Mouse (Mus musculus): Measurements from ENCODE around the gene Prkar1b.

Gene Prkar1b

DNA sequence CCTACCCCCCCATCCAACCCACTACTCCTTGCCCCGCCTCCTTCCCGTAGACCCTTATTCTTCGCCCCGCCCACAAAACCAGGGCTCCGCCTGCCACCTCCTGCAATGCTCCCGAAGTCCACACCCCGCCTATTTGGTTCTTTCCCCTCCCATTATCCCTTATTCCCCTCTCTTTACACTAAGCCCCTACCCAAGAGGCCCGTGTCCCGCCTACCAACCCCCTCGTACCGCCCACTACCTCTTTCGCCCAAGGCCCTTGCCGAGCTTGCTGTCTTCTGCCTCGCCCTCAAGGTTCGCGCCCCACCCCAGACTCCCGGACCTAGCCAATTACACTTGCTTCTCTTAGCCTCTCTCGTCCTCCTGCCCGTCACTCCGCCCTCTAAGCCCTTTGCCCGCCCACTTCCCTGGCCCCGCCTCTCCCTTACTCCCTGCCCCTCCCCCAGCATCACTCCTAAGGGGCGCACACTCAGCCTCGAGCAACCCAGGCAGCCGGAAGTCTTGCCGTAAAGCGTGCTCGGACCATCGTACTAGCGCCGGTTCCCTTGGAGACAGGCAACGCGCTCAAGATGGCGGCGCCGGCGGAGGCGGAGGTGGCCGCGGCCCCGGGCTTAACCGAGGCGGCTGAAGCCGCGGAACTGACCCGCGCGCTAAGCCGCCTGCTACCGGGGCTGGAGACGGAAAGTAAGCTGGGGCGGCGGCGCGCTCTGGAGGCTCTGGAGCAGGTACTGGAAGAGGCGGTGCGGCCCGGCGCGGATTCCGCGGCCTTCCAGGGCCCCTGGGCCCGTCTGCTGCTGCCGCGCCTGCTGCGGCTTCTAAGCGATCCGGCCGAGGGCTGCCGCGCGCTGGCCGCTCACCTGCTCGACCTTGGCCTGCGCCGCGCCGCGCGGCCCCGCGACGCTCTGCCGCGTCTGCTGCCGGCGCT is at the start of gene Prkar1b, which contains the start of gene Dnaaf5:
Prkar1b (minus strand) TSS at position 321 of the 922 bp plus-strand sequence.
Dnaaf5 (plus strand) TSS at position 543 of the 922 bp plus-strand sequence.
- DNase-seq (ENCODE audit: low spot score in 2 of 2) = peak; percentile 94

DNA sequence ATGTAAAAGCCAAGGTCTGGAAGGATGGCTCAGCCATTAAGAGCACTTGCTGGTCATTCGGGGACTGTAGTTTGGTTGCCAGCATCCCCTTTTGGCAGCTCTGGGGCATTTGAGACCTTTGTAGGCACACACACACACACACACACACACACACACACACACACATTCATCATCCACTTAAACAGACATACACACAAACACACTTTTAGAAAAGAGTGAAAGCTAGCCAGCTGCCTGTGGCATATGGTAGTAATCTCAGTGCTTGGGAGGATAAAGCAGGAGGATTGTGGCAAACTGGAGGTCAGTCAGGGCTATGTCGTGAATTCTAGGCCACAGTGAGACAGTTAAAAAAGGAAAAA is 49.8 kb upstream of the Prkar1b start:
- DNase-seq (ENCODE audit: low spot score in 2 of 2) = no peak

DNA sequence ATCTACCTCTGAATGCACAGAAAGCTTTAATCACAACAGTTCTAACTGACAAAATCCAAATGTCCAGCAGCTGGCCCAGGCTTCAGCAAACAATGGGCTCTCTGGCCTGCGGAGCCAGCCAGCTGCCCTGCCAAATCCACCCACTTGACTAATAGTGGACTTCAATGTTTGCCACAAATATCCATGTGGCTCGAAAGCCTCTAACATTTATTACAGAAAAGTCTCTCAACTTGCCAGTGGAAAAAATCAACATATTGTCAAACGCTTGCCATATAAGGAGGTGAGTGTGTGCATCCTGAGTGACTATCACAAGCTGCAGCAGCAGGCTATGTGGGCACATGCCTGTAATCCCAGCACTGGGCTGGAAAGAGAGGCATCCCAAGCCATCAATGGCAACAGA is 49.0 kb upstream of the Prkar1b start:
- no peak for DNase-seq (ENCODE audit: low spot score in 2 of 2)

DNA sequence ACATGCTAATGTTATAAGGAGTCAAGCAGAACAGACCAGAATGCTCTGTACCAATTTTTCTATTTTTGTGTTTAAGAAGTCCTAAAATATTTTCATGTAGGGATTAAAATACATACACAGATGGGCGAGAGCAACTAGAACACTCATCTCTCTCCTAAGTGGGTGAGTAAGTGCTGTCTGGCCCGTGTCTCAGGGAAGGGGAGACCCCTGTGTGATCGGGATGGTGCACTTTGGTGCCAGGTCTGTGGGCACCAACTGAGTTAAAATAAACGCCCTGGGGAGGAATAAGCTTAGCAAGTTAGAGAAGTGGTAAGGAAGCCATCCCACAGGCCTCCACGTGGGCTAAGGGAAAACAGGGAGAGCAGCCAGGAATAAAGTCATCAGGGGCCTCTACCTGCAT is 41.2 kb upstream of the Prkar1b start:
- DNase-seq (ENCODE audit: low spot score in 2 of 2) = no peak

DNA sequence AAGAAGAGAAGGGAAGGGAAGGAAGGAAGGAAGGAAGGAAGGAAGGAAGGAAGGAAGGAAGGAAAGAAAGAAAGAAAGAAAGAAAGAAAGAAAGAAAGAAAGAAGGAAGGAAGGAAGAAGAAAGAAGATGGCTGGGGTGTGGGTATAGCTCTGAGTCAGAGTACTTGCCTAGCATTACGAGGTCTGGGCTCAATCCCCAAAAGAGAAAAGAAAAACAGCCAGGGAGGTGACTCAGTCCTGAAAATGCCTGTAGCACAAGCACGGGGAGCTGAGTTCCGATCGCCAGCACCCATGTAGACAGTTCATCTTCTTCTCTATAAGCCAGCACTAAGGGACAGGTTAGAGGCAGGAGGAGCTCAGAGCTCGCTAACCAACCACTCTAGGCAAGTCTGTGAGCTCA is 39.9 kb upstream of the Prkar1b start:
- DNase-seq (ENCODE audit: low spot score in 2 of 2) = no peak

DNA sequence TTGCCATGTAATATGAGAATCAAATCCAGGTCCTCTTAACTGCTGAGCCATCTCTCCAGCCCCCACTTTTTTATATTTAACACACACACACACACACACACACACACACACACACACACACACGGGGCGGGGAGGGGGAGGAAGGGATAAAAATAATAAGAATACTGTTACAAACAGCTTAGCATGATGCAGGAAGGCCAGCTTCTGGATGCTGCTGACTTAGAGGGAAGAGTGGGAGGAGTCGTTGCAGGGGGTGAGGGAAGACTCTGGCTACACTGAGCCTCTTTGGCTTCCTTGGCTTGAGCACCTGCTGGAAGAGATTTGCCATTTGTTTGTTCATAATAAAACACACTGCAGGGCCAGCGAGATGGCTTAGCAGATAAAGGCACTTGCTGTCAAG is 35.1 kb upstream of the Prkar1b start:
- no peak for DNase-seq (ENCODE audit: low spot score in 2 of 2)

DNA sequence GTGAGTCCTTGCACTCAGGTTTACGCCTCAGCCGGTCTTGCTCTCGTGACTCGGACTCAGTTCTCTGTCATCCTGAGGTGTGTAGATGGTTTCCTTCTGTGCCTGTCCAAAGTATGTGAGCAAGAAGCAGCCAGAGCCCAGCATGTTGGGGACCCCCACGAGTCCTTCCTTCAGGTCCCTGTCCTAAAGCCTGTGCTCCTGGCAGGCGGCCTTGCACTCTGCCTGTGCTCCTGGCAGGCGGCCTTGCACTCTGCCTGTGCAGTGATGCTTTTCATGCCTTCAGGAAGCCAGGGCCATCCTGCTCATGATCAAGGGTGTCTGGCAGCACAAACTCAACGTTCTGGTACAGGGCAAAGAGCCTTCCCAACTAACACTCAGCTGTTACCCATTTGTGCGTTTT is 33.8 kb upstream of the Prkar1b start:
- DNase-seq (ENCODE audit: low spot score in 2 of 2) = no peak

DNA sequence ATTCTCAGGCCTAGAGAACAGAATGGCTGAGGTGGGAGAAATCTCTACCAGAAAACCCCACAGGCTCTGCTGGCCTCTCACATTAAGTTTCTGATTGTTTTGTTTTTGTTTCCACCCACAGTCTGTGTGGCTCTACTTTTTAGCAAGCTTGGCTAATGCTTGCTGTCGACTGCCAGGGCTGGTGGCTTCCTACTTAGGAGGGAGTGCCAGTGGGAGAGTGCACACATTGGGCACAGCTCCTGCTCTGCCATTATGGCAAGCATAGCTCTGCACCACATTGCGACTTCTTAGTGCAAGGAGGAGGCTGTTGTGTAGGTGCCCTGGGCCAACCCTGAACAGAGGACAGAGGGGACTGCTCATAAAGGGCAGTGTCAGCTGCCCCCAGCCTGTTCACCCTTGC is 33.3 kb upstream of the Prkar1b start:
- no peak for DNase-seq (ENCODE audit: low spot score in 2 of 2)

DNA sequence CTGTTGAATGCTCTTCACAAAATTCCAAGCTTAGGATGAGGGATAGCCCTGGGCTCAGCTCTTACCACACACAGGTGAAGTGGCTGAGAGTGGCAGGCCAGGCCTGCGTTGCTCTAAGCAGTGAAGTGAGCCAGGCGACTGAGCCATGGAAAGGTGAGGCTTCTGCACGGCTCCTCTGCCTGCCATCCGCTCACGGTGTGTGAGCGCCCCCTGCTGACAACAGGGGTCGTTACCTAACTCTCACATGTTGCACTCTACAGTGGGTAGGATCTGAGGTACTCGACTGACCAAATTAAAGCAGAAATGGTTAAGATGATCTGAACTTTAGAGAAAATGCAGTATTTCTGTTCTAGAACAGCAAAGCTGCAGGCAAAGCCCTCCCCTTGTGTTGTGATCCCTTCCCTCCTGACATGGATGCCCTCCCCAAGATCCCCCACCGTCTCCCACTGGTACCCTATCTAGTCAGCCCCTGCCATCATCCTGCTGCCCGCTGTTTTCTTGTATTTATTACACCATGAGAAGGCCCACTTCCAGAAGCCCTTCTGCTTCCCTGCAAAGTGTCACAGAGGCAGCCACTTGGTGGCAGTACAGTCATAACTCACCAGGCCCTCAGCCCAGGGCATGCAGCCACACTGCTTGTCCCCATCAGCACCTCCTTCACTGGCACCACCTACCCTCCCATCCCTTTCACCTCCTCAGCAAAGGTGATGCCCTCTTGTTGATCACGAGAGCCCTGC is 29.3 kb upstream of the Prkar1b start:
- DNase-seq (ENCODE audit: low spot score in 2 of 2) = peak; percentile 25 to 75

DNA sequence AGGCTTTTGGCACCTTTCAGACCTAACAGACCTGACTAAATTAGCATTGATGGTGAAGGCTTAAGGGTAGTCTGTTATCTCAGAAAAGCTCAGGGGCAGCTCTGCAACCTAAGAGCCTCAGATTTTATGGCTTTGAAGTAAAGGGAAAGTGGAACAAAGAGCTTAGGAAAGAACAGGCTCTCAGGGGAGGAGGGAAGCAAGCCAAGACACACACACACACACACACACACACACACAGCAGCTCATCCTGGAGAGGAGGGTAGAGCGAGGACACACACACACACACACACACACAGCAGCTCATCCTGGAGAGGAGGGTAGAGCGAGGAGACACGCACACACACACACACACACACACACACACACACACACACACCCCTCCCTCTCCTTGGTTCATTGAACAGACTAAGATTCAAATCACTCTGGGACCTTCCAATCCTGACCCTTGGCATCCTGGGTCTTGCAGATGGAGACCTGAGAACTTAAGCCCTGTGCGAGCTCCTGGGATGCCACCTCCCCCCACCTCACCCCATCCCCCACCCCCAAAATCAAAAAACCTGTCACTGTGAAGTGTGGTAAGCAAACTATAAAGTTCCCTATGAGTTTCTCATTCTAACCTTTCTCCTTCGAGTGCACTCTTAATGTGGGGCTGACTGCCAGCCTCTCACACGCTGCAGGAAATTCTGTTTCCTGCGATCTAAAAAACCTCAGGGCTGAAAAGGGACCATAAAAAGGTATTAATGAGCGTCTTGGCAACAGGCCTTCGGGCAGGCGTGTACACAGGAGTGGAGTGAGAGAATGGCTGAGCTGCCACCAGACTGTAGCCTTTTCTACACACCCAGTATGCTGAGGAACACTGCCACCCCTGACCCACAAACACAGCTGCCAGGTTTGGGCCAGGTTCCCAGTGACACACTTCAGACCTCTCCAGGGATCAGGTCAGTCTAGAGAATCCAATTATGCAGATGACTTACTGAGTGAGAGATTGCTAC is 25.1 kb upstream of the Prkar1b start:
- DNase-seq (ENCODE audit: low spot score in 2 of 2) = no peak

DNA sequence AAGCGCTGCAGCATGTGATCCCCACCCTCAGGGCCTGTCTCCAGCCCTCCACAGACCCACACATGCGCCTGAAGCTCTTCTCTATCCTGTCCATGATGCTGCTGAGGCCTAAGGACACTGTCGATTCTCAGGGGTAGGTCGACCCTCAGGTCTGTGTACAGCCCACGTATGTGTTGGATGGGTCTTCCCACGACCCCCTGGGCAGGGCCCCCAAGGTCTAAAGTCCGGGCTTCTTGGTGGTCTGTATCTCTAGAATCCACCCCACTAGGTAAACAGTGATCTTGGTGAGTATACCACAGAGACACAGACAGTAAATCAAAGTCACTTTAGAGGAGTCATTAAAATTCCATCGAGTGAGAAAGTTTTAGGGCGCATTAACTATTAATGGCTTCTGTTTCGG is 24.3 kb upstream of the Prkar1b start:
- DNase-seq (ENCODE audit: low spot score in 2 of 2) = no peak

DNA sequence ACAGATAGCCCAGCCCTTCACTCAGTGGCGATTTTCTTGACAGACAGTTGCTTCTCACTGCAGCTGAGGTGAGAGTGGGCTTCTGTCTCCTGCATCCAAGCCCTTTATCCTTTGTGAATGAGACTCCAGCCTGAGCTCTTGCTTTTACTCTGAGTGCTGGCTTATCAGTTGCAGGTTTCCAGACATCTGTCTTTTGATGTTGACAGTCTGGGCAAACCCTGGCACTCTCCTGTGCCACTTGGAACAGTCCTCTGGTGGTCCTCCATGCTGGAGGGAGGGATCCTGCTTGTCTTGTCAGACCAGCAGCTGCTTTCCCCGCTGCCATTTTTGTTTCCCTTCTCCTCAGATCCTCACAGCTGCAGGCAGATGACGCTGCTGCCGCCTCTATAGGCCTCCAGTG is 22.1 kb upstream of the Prkar1b start:
- DNase-seq (ENCODE audit: low spot score in 2 of 2) = no peak

DNA sequence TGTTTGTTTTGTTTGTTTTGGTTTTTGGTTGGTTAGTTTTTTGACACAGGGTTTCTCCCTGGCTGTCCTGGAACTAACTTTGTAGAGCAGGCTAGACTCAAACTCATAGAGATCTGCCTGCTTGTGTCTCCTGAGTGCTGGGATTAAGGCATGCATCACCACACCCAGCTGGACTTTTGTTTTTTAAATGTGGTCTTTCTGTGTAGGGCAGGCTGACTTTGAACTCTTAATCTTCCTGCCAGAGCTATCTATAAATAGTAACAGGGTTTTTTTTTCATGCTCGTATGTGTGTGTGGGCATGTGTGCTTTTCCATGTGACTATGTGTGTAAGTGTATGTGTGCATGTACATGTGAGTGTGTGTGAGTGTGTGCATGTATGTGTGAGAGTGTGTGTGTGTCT is 17.7 kb upstream of the Prkar1b start:
- DNase-seq (ENCODE audit: low spot score in 2 of 2) = no peak

DNA sequence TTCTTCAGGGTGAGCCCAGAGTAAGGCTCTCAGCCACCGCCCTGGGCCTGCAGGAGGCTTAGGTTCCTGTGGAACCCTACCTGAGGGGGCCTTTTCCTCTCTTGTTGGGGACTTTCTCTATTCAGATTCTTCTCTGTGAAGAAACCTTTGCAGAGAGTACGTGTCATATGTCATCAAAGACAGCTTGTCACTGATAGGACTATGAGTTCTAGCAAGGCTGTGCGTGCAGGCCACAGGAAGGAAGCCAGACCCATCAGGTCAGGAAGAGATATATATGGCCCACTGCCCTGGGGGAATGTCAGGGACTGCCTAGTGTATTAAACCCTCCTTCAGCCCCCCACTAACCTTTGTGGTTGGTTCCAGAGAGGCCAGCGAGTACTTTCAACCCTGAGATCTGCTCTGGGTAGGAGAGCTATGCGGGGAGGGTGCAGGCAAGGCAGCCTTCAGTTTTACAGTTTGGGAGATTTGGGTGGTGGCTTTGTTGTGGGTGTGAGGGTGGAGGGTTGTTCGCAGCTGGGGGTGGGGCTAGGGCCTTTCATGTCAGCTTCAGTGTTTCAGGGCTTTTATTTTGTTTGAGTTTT is 17.1 kb upstream of the Prkar1b start:
- no peak for DNase-seq (ENCODE audit: low spot score in 2 of 2)

DNA sequence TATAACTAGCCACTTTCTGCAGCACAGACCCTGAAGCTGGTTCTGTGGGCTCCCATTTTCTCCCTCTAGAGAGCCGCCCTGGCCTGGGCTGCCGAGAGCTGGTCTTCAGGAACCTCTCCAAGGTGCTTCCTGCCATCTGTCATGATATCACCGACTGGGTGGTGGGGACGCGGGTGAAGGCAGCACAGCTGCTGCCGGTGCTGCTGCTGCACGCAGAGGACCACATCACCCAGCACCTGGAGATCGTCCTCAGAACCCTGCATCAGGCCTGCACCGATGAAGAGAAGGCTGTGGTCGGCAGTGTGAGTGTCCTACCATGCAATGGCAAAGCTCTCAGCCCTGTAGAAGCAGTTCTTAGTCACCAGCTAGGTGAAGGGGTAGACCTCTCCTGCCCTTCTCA is 11.8 kb upstream of the Prkar1b start:
- no peak for DNase-seq (ENCODE audit: low spot score in 2 of 2)

DNA sequence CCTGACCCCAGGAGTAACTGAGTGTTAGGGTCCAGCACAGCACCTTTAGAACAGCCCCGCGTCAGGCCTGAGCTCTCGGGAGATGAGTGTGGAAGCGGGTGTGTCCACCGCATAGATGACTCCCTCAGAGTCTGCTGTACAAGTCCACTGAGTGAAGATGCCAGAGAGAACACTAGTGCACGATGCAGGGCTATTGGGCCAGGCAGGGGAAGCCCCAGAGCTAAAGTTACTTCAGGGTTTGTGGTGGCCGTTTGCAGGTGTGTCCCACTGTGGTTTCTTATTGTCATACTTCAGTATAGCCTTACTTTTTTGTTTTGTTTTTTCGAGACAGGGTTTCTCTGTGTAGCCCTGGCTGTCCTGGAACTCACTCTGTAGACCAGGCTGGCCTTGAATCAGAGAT is 11.1 kb upstream of the Prkar1b start:
- DNase-seq (ENCODE audit: low spot score in 2 of 2) = no peak

DNA sequence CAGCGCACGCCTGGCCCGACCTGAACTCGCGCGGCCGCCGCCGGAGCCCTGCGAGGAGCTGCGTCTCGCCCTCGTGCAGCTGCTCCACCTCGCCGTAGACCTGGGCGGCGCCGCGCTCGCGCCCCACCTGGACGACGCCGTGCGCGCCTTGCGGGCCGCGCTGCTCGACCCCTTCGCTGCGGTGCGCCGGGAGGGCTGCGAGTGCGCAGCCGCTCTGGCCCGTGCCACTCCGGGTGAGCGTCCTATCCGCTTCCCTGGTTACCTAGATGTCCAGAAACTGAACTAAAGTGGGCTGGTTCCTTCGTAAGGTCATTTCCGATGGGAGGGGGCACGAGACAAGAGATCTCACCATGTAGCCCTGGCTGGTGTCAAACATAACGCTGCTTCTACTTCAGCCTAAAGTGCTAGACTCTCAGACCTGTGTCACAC is 816 bp upstream of the Prkar1b start:
- DNase-seq (ENCODE audit: low spot score in 2 of 2) = no peak

DNA sequence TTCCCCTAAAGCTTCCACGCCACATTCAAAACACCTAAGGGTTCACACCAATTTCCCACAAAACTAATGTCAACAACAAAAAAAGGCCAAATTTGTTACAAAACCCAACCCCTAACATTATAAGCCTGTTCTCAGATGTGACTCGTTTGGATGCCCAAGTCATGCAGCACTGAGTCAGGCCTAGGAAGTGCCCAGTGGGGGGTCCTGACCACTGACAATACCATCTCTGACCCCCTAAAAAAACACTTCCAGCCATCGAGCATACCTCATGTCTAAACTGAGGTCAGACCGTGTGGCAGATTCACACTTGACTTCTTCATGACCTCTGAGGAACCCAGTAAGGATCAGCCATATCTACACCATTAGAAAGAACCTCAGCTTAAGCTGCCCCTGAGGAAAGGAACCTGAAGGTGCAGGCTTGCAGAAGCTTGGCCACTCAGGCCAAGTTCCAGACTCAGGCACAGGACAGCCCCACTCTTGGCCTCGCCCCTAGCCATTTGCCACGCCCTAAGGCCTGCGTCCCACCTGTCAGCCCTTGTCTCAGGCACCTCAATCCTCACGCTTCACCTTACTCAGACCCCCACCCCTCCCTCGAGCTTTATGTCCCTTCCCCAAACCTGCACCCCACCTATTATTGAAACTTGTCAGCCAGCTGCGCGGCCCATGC is 662 bp downstream of the Prkar1b start:
- DNase-seq (ENCODE audit: low spot score in 2 of 2) = peak in 1 of 2 experiments; percentile 26

DNA sequence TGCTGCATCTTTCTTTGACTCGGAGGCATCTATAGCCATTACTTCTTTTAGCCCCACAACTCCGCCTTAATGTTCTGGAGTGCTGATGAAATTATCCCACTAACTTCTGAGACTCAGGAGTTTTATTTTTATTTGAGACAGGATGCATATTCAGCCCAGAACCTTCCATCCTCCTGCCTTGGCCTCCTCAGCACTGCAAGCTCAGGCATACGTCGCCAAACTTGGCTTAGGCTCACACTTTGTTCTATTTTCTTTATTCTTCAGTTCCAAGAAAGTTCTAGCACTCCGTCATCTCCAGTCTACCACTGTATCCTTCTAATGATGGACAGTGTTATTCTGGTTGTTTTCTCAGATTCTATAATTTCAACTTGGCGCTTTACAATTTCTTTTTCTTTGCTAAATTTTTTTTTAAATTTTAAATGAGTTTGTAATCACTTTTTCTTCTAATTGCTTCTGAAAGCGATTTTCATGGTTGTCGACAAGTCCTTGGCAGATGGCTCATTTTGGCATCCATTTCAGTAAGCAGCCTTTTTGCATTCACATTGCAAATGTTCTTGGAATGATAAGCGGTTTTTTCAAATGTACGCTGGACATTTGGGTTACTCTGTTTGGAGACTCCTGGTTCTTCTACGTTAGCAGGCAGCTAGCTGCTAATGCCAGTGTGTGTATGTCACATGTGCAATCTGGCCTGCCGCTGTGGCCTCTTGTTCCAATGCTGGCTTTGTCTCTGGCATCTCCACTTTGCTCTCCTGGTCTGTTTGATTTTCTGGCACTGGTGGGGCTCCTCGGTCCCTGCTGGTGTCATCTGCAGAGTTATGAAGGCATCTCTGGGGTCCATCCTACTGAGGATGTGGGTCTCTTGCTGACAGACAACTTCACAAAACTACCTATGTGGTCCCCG is 2.4 kb downstream of the Prkar1b start:
- no peak for DNase-seq (ENCODE audit: low spot score in 2 of 2)

Data from frontal cortex, postnatal 14 days (tissue).